Mouse (Mus musculus) spleen, adult 2 months (tissue): ENCODE results near the gene Auts2.

Experiments
- CTCF ChIP-seq: fragments of 200-500 bp; IDR thresholded peaks from 2 replicates; pipeline ENCODE4 v1.5.1; 2011; ENCODE audit warnings: mild to moderate bottlenecking, inconsistent platforms; ENCODE audit not compliant: insufficient read depth, insufficient read length, insufficient replicate concordance; ENCODE audit errors: extremely low read depth
- POLR2A ChIP-seq: fragments of 200-500 bp; IDR thresholded peaks from 2 replicates; pipeline ENCODE4 v1.6.1; 2011; ENCODE audit warnings: low read depth, low read length, inconsistent platforms

DNA sequence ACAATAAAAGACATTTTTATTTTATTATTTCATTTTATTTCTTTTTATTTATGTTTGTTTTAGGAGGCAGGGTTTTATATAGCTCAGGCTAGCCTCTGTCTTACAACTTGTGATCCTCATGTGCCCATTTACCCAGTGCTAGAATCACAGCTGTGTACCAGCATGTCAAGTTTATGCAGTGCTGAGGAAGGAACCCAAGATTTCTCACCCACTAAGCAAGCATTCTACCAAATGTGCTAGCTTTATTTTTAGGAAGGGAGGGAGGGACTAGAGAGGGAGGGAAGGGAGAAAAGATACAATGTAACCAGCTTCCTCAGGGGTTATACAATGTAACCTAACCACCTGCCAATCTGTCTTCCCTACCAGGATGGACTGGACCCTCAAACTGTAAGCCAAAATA is 1067.9 kb downstream of the Auts2 start:
- TF ChIP-seq POLR2A = no peak
- TF ChIP-seq CTCF = no peak
